Mouse (Mus musculus) embryonic facial prominence, embryonic 15.5 days (tissue): ENCODE measurements around the gene Sf3a2. TPM values are rescaled to one million over a fixed set of nuclear protein-coding genes. Genes with fewer than 3 reads are reported as not detected.

Source experiments
- ATAC-seq: fragments of 200-750 bp; cut with Nextera tagmentation; 2 replicates; pipeline ENCODE4 v1.8.0; 2017; ENCODE audit warnings: low read depth, moderate TSS enrichment; ENCODE audit not compliant: insufficient number of reproducible peaks, low FRiP score, low TSS enrichment
- H3K27ac ChIP-seq: fragments of 300-500 bp; sonication (generic); replicated peaks from 2 replicates; pipeline ENCODE4 v1.5.1; 2015; ENCODE audit warnings: mild to moderate bottlenecking, inconsistent platforms
- H3K27me3 ChIP-seq: fragments of 300-500 bp; sonication (generic); 2 replicates; pipeline ENCODE4 v1.6.1; 2015; ENCODE audit warnings: inconsistent platforms
- H3K36me3 ChIP-seq: fragments of 300-500 bp; sonication (generic); 2 replicates; pipeline ENCODE4 v1.6.1; 2015; ENCODE audit warnings: mild to moderate bottlenecking, inconsistent platforms
- H3K4me1 ChIP-seq: fragments of 300-500 bp; sonication (generic); 2 replicates; pipeline ENCODE4 v1.6.1; 2015; ENCODE audit warnings: inconsistent platforms
- H3K4me2 ChIP-seq: fragments of 300-500 bp; sonication (generic); replicated peaks from 2 replicates; pipeline ENCODE4 v1.6.1; 2015; ENCODE audit warnings: mild to moderate bottlenecking, inconsistent platforms
- H3K4me3 ChIP-seq: fragments of 300-500 bp; sonication (generic); replicated peaks from 2 replicates; pipeline ENCODE4 v1.5.1; 2015; ENCODE audit warnings: mild to moderate bottlenecking, inconsistent platforms
- H3K9ac ChIP-seq: fragments of 300-500 bp; sonication (generic); 2 replicates; pipeline ENCODE4 v1.6.1; 2015; ENCODE audit warnings: inconsistent platforms
- H3K9me3 ChIP-seq: fragments of 300-500 bp; sonication (generic); replicated peaks from 2 replicates; pipeline ENCODE4 v1.6.1; 2016; ENCODE audit warnings: inconsistent platforms
- WGBS: fragments of 180-500 bp; shearing (Covaris S2); methylation state at CpG from one replicate; pipeline ENCODE4 v1.1.7; 2015; 5-methylcytosine and 5-hydroxymethylcytosine counted together
- polyA plus RNA-seq: library from polyadenylated mRNA; unstranded; fragments of >200 nt; fragmentation: Nextera tagmentation; extraction: Ambion mirVana; gene quantifications from 2 replicates; pipeline ENCODE4 v1.2.1, GENCODE M21; 2015

The Sf3a2 gene
- polyA plus RNA-seq, 1 experiment from 2014 or later = 79.7 TPM

DNA sequence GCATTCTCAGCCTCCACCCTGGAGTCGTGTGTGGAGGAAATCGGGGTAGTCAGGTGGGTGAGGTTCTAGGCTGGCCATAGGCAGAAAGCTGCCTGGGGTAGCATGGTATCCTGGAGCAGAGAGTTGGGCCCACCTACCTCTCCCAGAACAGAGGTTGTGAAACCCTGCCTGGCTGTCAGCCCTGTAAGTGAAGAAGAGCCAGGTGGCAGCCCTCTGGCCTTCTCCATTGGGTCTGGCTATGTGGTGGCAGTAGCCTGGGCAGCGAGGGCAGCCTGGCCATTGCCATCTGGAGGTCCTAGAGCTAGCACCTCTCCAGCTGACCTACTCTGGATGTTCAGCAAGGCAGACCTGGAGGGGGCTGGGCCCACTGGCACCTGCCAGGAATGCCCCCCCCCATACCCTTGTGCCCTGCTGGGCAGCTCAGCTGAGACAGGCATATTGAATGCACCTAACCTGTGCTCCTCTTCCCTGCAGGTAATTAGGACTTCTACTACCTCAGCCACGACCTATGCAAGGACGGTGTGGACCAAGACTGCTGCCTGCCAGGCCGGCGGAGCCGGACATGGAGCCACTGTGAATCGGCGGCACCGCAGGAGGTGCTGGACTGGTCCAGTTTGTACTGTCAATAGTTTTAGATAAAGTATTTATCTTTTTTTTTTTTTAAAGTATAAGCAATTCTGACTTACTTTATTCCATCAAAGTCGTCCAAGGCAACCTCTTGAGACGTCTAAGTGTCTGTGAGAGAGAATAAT is 4.8 kb upstream of the Sf3a2 start:
- no peaks in the 10 kb centered on the region for H3K9me3 ChIP-seq
- no peak overlapping the region for H3K4me2 ChIP-seq
- no peak overlapping the region for H3K27ac ChIP-seq
- H3K9ac ChIP-seq = no peak overlapping the region
- no peaks in the 10 kb centered on the region for H3K27me3 ChIP-seq
- peaks cover 17% of the 10 kb centered on the region for H3K4me1 ChIP-seq
- 86% methylated on average over 13 of the region's 13 CpGs for WGBS
- no peak overlapping the region for H3K4me3 ChIP-seq
- no peak for ATAC-seq
- peaks cover 82% of the 10 kb centered on the region for H3K36me3 ChIP-seq

DNA sequence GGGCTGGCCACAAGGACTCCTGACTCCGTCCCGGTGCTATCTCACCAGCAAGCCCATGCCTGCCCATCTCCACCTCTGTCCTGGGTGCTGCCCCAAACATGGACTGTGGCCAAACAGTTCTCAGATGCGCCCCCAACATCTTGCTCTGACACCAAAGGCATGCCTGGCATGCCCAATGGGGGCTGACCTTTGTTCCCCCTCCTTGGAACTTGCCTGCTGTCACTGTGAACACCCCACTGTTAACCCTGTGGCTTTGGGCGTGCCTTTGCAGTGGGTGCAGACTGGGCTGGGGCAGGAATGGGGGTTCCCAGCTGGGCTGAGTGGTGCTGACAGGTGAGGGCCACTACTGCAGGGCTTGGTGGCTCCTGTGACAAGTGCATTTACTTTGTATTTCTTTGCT is 4.2 kb upstream of the Sf3a2 start:
- no peak overlapping the region for H3K4me3 ChIP-seq
- no peak for ATAC-seq
- H3K36me3 ChIP-seq = peaks cover 76% of the 10 kb centered on the region
- H3K9ac ChIP-seq = no peak overlapping the region
- peaks cover 17% of the 10 kb centered on the region for H3K4me1 ChIP-seq
- 88% methylated on average over 4 of the region's 4 CpGs for WGBS
- H3K9me3 ChIP-seq = no peaks in the 10 kb centered on the region
- H3K4me2 ChIP-seq = no peak overlapping the region
- no peaks in the 10 kb centered on the region for H3K27me3 ChIP-seq
- H3K27ac ChIP-seq = no peak overlapping the region

DNA sequence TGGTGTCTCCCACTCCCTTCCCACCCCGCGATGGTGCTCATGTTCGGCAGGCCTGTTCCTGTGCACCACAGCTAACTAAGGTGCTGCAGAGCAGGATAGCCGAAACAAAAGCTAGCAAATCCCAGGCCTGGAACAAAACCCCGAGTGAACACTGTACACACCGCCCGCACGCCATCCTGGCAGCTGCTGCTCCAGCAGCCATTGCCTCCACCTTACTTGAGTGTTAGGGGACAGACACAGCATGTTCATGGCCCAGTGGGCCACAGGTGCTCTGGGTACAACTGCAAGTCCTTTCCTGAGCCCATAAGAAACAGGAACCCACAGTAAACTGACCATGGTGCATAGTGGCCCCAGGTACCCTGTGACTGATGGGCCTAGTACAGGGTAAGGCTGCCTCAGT is 3.2 kb upstream of the Sf3a2 start:
- H3K9ac ChIP-seq = no peak overlapping the region
- no peaks in the 10 kb centered on the region for H3K27me3 ChIP-seq
- H3K4me3 ChIP-seq = no peak overlapping the region
- 91% methylated on average over 8 of the region's 8 CpGs for WGBS
- H3K4me2 ChIP-seq = no peak overlapping the region
- ATAC-seq = no peak
- no peak overlapping the region for H3K27ac ChIP-seq
- H3K36me3 ChIP-seq = peaks cover 67% of the 10 kb centered on the region
- H3K9me3 ChIP-seq = no peaks in the 10 kb centered on the region
- peaks cover 22% of the 10 kb centered on the region for H3K4me1 ChIP-seq

DNA sequence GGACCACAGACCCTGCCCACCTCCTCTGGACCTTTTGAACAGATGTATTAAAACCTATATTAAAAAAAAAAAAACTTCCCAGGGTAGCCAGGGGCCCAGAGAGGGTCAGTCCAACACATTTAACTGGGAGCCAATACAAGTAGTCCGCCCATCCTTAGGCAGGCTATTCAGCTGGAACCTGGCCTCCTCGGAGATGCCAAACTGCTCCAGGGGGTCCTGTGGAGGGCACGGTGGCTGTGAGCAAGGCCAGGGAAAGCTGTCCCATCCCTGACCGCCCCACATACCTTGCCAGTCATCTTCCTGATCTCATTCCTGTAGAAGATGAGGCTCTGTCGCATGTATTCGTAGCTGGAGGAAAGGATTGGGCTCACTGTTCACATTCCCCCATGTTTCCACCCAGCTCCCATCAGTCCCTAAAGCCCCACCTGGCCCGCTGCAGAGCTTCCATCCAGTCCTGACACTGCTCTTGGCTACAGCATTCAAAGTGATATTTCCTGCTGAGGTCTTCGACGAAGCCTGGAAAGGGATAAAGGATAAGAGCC is 1.6 kb upstream of the Sf3a2 start:
- ATAC-seq = no peak
- Histone ChIP-seq H3K27me3 (no peaks in the 10 kb centered on the region), H3K9me3 (no peaks in the 10 kb centered on the region), H3K4me3 (peak overlapping the region; percentile 94), H3K4me2 (peak overlapping the region; percentile 69), H3K36me3 (peaks cover 56% of the 10 kb centered on the region), H3K4me1 (peaks cover 33% of the 10 kb centered on the region), H3K9ac (peak overlapping the region; percentile 86; the same call in 1 of the 2 replicates), H3K27ac (no peak overlapping the region)
- WGBS = 79% methylated on average over 9 of the region's 9 CpGs

DNA sequence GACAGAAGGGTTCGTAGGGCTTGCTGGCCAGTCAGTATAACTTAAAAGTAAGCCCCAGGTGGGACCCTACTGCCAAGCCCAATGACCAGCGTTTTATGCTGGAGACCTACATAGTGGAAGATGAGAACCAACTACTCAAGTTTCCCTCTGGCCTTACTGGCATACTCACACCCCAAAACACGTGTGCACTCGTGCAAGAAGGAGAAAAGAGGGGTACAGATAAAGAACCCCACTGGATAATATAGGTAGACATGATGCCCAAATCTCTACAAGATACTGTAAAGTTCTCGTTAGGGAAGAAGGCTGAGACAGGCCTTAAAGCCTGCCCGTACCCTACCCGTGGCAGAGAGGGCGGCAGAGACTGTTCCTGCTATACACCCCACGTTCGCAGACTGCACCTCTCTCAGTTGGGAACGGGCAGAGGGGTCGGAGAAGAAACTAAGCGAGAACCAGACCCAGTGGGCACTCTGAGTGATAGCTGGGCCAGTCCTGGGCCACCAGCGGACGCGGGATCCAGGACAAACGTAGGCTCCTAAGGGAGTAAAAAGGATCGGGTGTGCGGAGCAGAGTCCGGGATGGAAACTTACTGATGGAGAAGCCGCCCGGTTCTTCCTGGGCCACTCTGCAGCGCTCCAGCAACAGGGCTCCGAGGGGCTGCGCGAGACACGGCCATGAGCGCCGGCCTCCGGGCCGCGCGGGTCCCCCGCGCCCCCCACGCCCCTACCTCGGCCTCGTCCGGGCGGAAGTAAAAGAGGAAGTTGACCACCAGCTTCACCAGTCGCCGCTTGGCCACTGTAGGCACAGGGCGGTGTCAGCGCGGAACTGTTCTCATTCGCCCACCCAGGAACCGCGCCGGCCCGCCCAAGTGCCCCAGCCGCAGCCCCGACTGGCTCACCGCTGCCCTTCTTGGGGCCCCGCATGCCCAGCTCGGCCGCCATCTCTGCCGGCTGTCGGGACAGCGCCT is 530 bp upstream of the Sf3a2 start:
- H3K4me1 ChIP-seq = peaks cover 33% of the 10 kb centered on the region
- H3K9me3 ChIP-seq = no peaks in the 10 kb centered on the region
- H3K27ac ChIP-seq = peak overlapping the region; percentile 99
- peak; percentile 46; the same call in 1 of the 2 replicates for ATAC-seq
- no peaks in the 10 kb centered on the region for H3K27me3 ChIP-seq
- 2% methylated on average over 59 of the region's 59 CpGs for WGBS
- peak overlapping the region; percentile 86 for H3K9ac ChIP-seq
- H3K4me2 ChIP-seq = peak overlapping the region; percentile 69
- peaks cover 56% of the 10 kb centered on the region for H3K36me3 ChIP-seq
- H3K4me3 ChIP-seq = peak overlapping the region; percentile 94

DNA sequence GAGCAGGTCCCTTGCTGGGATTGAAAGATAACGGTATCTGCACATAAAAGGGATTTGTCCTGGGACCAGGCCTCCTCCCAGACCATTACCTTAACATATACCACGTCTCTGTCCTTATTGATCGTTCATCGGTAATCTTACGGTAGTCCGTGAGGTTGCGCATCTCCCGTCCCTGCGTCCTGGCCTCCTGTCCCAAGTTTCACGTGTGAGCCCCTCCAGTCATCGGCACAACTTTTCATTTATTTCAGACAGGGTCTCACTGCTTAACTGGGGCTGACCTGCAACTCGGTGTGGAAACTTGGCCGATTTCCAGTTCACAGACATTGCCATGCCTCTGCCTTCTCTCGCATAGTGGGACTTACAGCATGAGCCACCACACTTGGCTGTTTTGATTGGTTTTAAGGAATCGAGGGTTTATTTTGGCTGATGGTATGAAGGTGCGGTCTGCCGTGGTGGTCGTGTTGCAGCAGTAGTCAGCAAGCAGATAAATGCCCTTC is 1.1 kb downstream of the Sf3a2 start:
- 2% methylated on average over 18 of the region's 18 CpGs for WGBS
- peaks cover 56% of the 10 kb centered on the region for H3K36me3 ChIP-seq

DNA sequence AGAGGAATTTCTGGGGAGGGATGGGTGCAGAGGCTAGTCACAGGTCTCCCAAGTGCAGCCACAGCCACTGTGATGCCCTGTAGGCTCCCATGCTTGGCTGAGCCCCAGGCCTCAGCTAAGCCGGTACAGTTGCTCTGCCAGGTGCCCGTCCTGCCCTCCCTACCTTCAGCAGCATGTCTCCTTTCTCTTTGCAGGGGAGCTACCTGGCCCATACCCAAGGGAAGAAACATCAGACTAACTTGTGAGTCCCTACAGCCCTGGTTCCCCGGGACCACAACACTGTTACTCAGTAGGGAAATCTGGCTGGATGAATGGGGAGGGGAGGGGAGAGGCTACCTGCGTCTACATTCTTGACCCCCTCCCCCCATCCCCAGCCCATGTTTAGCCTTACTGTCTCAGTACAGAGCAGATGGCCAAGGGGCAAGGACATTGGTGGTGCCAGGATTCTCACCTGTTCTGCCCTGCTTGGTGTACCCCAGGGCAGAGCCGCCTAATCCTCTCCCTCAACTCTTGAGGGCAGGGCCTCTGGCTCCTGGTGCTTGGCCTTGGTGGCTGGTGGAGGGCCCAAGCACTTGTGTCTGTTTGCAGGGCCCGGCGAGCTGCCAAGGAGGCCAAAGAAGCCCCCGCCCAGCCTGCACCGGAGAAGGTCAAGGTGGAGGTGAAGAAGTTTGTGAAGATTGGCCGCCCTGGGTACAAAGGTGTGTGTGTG is 4.4 kb downstream of the Sf3a2 start:
- H3K4me3 ChIP-seq = no peak overlapping the region
- H3K27me3 ChIP-seq = no peaks in the 10 kb centered on the region
- peaks cover 45% of the 10 kb centered on the region for H3K36me3 ChIP-seq
- 87% methylated on average over 10 of the region's 10 CpGs for WGBS
- no peak overlapping the region for H3K9ac ChIP-seq
- H3K9me3 ChIP-seq = no peaks in the 10 kb centered on the region
- no peak for ATAC-seq
- H3K4me2 ChIP-seq = no peak overlapping the region
- H3K27ac ChIP-seq = no peak overlapping the region
- H3K4me1 ChIP-seq = peaks cover 32% of the 10 kb centered on the region

More for the DNA sequence above, 1.1 kb downstream of the Sf3a2 start:
- ATAC-seq = no peak
- Histone ChIP-seq H3K4me3 (peak overlapping the region; percentile 94), H3K4me1 (peaks cover 33% of the 10 kb centered on the region), H3K27me3 (no peaks in the 10 kb centered on the region), H3K9ac (peak overlapping the region; percentile 92), H3K27ac (peak overlapping the region; percentile 99), H3K9me3 (no peaks in the 10 kb centered on the region), H3K4me2 (peak overlapping the region; percentile 69)

DNA sequence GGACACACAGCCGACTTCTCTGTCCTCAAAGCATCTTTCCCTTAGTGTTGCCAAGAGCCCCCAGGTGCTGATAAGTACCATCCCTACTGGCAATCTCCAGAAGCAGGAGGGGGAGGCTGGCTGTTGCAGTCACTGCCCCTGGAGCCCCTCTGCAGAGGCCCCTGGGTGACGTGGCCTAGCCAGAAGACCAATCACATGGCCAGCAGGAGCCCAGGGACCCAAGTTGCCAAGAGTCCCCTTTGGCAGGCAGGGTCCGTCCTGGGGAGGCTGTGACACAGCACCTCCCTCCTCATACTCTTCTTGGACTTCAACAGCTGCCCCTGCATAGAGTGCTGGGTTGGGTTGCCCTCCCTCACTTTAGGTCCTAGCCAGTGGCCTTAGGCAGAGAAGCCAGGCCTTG is 5.0 kb downstream of the Sf3a2 start:
- no peaks in the 10 kb centered on the region for H3K9me3 ChIP-seq
- H3K27ac ChIP-seq = no peak overlapping the region
- WGBS = 86% methylated on average over 3 of the region's 3 CpGs
- H3K36me3 ChIP-seq = peaks cover 45% of the 10 kb centered on the region
- H3K27me3 ChIP-seq = peaks cover under 1% of the 10 kb centered on the region; the same call in 1 of the 2 replicates
- peaks cover 38% of the 10 kb centered on the region for H3K4me1 ChIP-seq
- H3K4me2 ChIP-seq = no peak overlapping the region
- ATAC-seq = no peak
- H3K9ac ChIP-seq = no peak overlapping the region
- H3K4me3 ChIP-seq = no peak overlapping the region

DNA sequence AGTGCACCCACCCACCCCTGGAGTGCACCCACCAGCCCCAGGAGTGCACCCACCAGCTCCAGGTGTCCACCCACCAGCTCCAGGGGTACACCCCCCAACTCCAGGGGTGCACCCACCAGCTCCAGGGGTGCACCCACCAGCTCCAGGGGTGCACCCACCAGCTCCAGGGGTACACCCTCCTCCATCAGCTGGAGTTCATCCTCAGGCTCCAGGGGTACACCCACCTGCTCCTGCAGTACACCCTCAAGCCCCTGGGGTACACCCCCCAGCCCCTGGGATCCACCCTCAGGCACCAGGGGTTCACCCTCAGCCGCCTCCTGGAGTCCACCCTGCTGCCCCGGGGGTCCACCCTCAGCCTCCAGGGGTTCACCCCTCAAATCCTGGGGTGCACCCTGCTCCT is 6.3 kb downstream of the Sf3a2 start:
- no peak for ATAC-seq
- Histone ChIP-seq H3K4me2 (no peak overlapping the region), H3K9me3 (no peaks in the 10 kb centered on the region), H3K36me3 (peaks cover 45% of the 10 kb centered on the region), H3K9ac (no peak overlapping the region), H3K27me3 (peaks cover 14% of the 10 kb centered on the region), H3K4me1 (peaks cover 51% of the 10 kb centered on the region), H3K4me3 (no peak overlapping the region), H3K27ac (no peak overlapping the region)
- WGBS = 100% methylated on average over 2 of the region's 2 CpGs

DNA sequence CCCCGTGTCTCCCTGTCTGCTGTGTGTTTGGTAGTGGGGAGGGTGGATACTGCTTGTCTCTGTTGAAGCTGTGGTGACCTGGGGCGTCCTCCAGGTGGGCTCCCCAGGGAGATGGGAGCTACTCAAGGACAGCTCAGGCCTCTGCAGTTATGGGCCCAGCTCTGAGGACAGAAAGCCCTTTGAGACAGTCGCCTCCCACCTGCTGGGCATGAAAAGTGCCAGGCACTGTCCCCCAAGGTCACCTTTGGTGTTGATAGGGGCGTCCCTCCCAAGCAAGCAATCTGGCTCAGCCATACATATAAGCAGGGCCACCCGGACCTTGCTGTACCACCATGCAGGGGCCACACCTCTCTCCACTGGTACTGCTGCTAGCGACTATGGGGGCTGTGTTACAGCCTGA is 6.9 kb downstream of the Sf3a2 start, which contains the start of gene Amh:
Gene Amh (plus strand): TSS at position 328 of the 400 bp plus-strand sequence.
- Histone ChIP-seq H3K27ac (no peak within 1 kb of the TSS), H3K4me1 (peaks cover 47% of the 10 kb centered on the region), H3K9me3 (no peaks in the 10 kb centered on the region), H3K4me2 (no peak within 1 kb of the TSS), H3K36me3 (peaks cover 45% of the 10 kb centered on the region), H3K4me3 (no peak within 1 kb of the TSS), H3K9ac (no peak within 1 kb of the TSS), H3K27me3 (peaks cover 18% of the 10 kb centered on the region)
- 68% methylated on average over 6 of the region's 6 CpGs for WGBS
- no peak for ATAC-seq
